Mouse (Mus musculus) heart, embryonic 10.5 days (tissue): ENCODE data around the gene Zfp36l1. TPM values are rescaled to one million over a fixed set of nuclear protein-coding genes. Genes with fewer than 3 reads are reported as not detected.

Source experiments
- DNase-seq: peaks from one replicate; pipeline ENCODE4 v3.0.0-alpha.2; 2017; ENCODE audit warnings: low spot score
- H3K27ac ChIP-seq: fragments of 300-500 bp; sonication (generic); 2 replicates; pipeline ENCODE4 v1.5.1; 2016; ENCODE audit warnings: mild to moderate bottlenecking
- H3K27me3 ChIP-seq: fragments of 300-500 bp; sonication (generic); 2 replicates; pipeline ENCODE4 v1.6.1; 2016; ENCODE audit warnings: mild to moderate bottlenecking; ENCODE audit not compliant: poor library complexity, insufficient read depth, severe bottlenecking
- H3K36me3 ChIP-seq: fragments of 300-500 bp; sonication (generic); 2 replicates; pipeline ENCODE4 v1.6.1; 2016; ENCODE audit warnings: mild to moderate bottlenecking, moderate library complexity
- H3K4me1 ChIP-seq: fragments of 300-500 bp; sonication (generic); 2 replicates; pipeline ENCODE4 v1.6.1; 2016; ENCODE audit warnings: mild to moderate bottlenecking
- H3K4me3 ChIP-seq: fragments of 300-500 bp; sonication (generic); 2 replicates; pipeline ENCODE4 v1.5.1; 2016; ENCODE audit warnings: mild to moderate bottlenecking, moderate library complexity
- H3K9me3 ChIP-seq: fragments of 300-500 bp; sonication (generic); 2 replicates; pipeline ENCODE4 v1.6.1; 2016; ENCODE audit warnings: mild to moderate bottlenecking, moderate library complexity
- WGBS: fragments of 180-500 bp; shearing (Covaris S2); methylation state at CpG from one replicate; pipeline ENCODE4 v1.1.7; 2016; 5-methylcytosine and 5-hydroxymethylcytosine counted together
- polyA plus RNA-seq: library from polyadenylated mRNA; unstranded; fragments of >200 nt; fragmentation: Nextera tagmentation; extraction: Ambion mirVana; gene quantifications from 2 replicates; pipeline ENCODE4 v1.2.1, GENCODE M21; 2016

Gene Zfp36l1
- polyA plus RNA-seq, 1 experiment from 2014 or later, result 114 TPM

GRCm38 (mm10) chr12:80125316-80125715, 12.5 kb upstream of the Zfp36l1 start:
- WGBS, result 92% methylated on average over 5 of the region's 5 CpGs
- H3K4me3 ChIP-seq, result no peak overlapping the region
- no peak for DNase-seq
- H3K27me3 ChIP-seq, result no peaks in the 10 kb centered on the region
- H3K27ac ChIP-seq, result no peak overlapping the region
- no peaks in the 10 kb centered on the region for H3K9me3 ChIP-seq
- peaks cover 42% of the 10 kb centered on the region for H3K4me1 ChIP-seq
- H3K36me3 ChIP-seq, result peaks cover 22% of the 10 kb centered on the region

GRCm38 (mm10) chr12:80124756-80125155, 11.9 kb upstream of the Zfp36l1 start:
- peaks cover 37% of the 10 kb centered on the region for H3K4me1 ChIP-seq
- H3K4me3 ChIP-seq, result no peak overlapping the region
- DNase-seq, result no peak
- H3K27me3 ChIP-seq, result no peaks in the 10 kb centered on the region
- no peaks in the 10 kb centered on the region for H3K9me3 ChIP-seq
- WGBS, result 78% methylated on average over 3 of the region's 3 CpGs
- H3K27ac ChIP-seq, result 0 out of 2 replicates have a peak overlapping the region, but pooled peaks have one; percentile 3
- H3K36me3 ChIP-seq, result peaks cover 26% of the 10 kb centered on the region

GRCm38 (mm10) chr12:80124211-80124610, 11.4 kb upstream of the Zfp36l1 start:
- WGBS, result 76% methylated on average over 3 of the region's 3 CpGs
- H3K4me3 ChIP-seq, result no peak overlapping the region
- no peaks in the 10 kb centered on the region for H3K9me3 ChIP-seq
- peaks cover 29% of the 10 kb centered on the region for H3K36me3 ChIP-seq
- H3K27ac ChIP-seq, result peak overlapping the region; percentile 8; the same call in 1 of the 2 replicates
- H3K27me3 ChIP-seq, result no peaks in the 10 kb centered on the region
- DNase-seq, result no peak
- peaks cover 31% of the 10 kb centered on the region for H3K4me1 ChIP-seq

GRCm38 (mm10) chr12:80123227-80123803, 10.5 kb upstream of the Zfp36l1 start:
- no peaks in the 10 kb centered on the region for H3K9me3 ChIP-seq
- H3K4me3 ChIP-seq, result no peak overlapping the region
- peak overlapping the region; percentile 75 for H3K27ac ChIP-seq
- peaks cover 29% of the 10 kb centered on the region for H3K4me1 ChIP-seq
- H3K36me3 ChIP-seq, result peaks cover 29% of the 10 kb centered on the region
- H3K27me3 ChIP-seq, result no peaks in the 10 kb centered on the region
- no peak for DNase-seq
- 55% methylated on average over 4 of the region's 4 CpGs for WGBS

GRCm38 (mm10) chr12:80121438-80121837, 8.6 kb upstream of the Zfp36l1 start:
- H3K4me3 ChIP-seq, result no peak overlapping the region
- no peak overlapping the region for H3K27ac ChIP-seq
- H3K4me1 ChIP-seq, result peaks cover 33% of the 10 kb centered on the region
- 88% methylated on average over 1 of the region's 1 CpGs for WGBS
- DNase-seq, result no peak
- no peaks in the 10 kb centered on the region for H3K9me3 ChIP-seq
- no peaks in the 10 kb centered on the region for H3K27me3 ChIP-seq
- peaks cover 22% of the 10 kb centered on the region for H3K36me3 ChIP-seq

- Histone ChIP-seq H3K36me3 (peaks cover 13% of the 10 kb centered on the region; the same call in 1 of the 2 replicates), H3K27ac (no peak overlapping the region), H3K9me3 (no peaks in the 10 kb centered on the region), H3K27me3 (no peaks in the 10 kb centered on the region), H3K4me1 (peaks cover 34% of the 10 kb centered on the region), H3K4me3 (no peak overlapping the region)
- no peak for DNase-seq
- WGBS, result 78% methylated on average over 1 of the region's 1 CpGs
Measured at GRCm38 (mm10) chr12:80118588-80118987, 5.8 kb upstream of the Zfp36l1 start.

GRCm38 (mm10) chr12:80116206-80117112, 3.6 kb upstream of the Zfp36l1 start:
- DNase-seq, result peak; percentile 71
- Histone ChIP-seq H3K4me1 (peaks cover 19% of the 10 kb centered on the region), H3K27me3 (no peaks in the 10 kb centered on the region), H3K4me3 (peak overlapping the region; percentile 82), H3K36me3 (peaks cover 13% of the 10 kb centered on the region; the same call in 1 of the 2 replicates), H3K27ac (peak overlapping the region; percentile 99), H3K9me3 (no peaks in the 10 kb centered on the region)
- WGBS, result 43% methylated on average over 18 of the region's 18 CpGs

- H3K4me1 ChIP-seq, result peaks cover 19% of the 10 kb centered on the region
- H3K27ac ChIP-seq, result peak overlapping the region; percentile 99
- no peaks in the 10 kb centered on the region for H3K27me3 ChIP-seq
- DNase-seq, result no peak
- H3K9me3 ChIP-seq, result no peaks in the 10 kb centered on the region
- peaks cover 15% of the 10 kb centered on the region; the same call in 1 of the 2 replicates for H3K36me3 ChIP-seq
- H3K4me3 ChIP-seq, result peak overlapping the region; percentile 82
- WGBS, result under 1% methylated on average over 30 of the region's 30 CpGs
Measured at GRCm38 (mm10) chr12:80115863-80116194, 3.0 kb upstream of the Zfp36l1 start.

- DNase-seq, result peak; percentile 96
- H3K27me3 ChIP-seq, result no peaks in the 10 kb centered on the region
- under 1% methylated on average over 70 of the region's 71 CpGs for WGBS
Measured at GRCm38 (mm10) chr12:80115142-80115862, 2.5 kb upstream of the Zfp36l1 start.

GRCm38 (mm10) chr12:80114892-80115141, 2.0 kb upstream of the Zfp36l1 start:
- peak overlapping the region; percentile 99 for H3K27ac ChIP-seq
- no peak for DNase-seq
- 0% methylated on average over 8 of the region's 8 CpGs for WGBS
- peak overlapping the region; percentile 82 for H3K4me3 ChIP-seq
- no peaks in the 10 kb centered on the region for H3K27me3 ChIP-seq
- peaks cover 29% of the 10 kb centered on the region for H3K4me1 ChIP-seq
- peaks cover 17% of the 10 kb centered on the region for H3K36me3 ChIP-seq
- no peaks in the 10 kb centered on the region for H3K9me3 ChIP-seq

More at GRCm38 (mm10) chr12:80115142-80115862, 2.5 kb upstream of the Zfp36l1 start:
- Histone ChIP-seq H3K27ac (peak overlapping the region; percentile 99), H3K4me3 (peak overlapping the region; percentile 82), H3K9me3 (no peaks in the 10 kb centered on the region), H3K4me1 (peaks cover 24% of the 10 kb centered on the region), H3K36me3 (peaks cover 15% of the 10 kb centered on the region)

GRCm38 (mm10) chr12:80114031-80114891, 1.4 kb upstream of the Zfp36l1 start:
- DNase-seq, result peak; percentile 88
- WGBS, result under 1% methylated on average over 51 of the region's 51 CpGs
- peak overlapping the region; percentile 82 for H3K4me3 ChIP-seq
- peaks cover 19% of the 10 kb centered on the region for H3K36me3 ChIP-seq
- peaks cover 34% of the 10 kb centered on the region for H3K4me1 ChIP-seq
- peak overlapping the region; percentile 99 for H3K27ac ChIP-seq
- H3K9me3 ChIP-seq, result no peaks in the 10 kb centered on the region
- no peaks in the 10 kb centered on the region for H3K27me3 ChIP-seq

GRCm38 (mm10) chr12:80113586-80114021, 791 bp upstream of the Zfp36l1 start:
- under 1% methylated on average over 22 of the region's 22 CpGs for WGBS
- DNase-seq, result peak; percentile 86
- Histone ChIP-seq H3K4me3 (peak overlapping the region; percentile 82), H3K36me3 (peaks cover 25% of the 10 kb centered on the region), H3K27ac (peak overlapping the region; percentile 99), H3K27me3 (no peaks in the 10 kb centered on the region), H3K4me1 (peaks cover 39% of the 10 kb centered on the region), H3K9me3 (no peaks in the 10 kb centered on the region)
